Mouse (Mus musculus) kidney, postnatal 0 days (tissue): ENCODE measurements around the gene Chpt1. TPM values are rescaled to one million over a fixed set of nuclear protein-coding genes. Genes with fewer than 3 reads are reported as not detected.

Experiments
- ATAC-seq: fragments of 200-750 bp; cut with Nextera tagmentation; replicated peaks from 2 replicates; pipeline ENCODE4 v1.8.0; 2017; ENCODE audit warnings: low read depth, moderate number of reproducible peaks, moderate TSS enrichment, moderate library complexity; ENCODE audit not compliant: low FRiP score
- DNase-seq: peaks from one replicate; pipeline ENCODE4 v3.0.0-alpha.2; 2016; ENCODE audit warnings: low spot score
- H3K27ac ChIP-seq: fragments of 300-500 bp; sonication (generic); 2 replicates; pipeline ENCODE4 v1.5.1; 2014; ENCODE audit warnings: mild to moderate bottlenecking
- H3K27me3 ChIP-seq: fragments of 300-500 bp; sonication (generic); 2 replicates; pipeline ENCODE4 v1.6.1; 2014; ENCODE audit warnings: low read length, mixed read lengths; ENCODE audit not compliant: insufficient read depth
- H3K36me3 ChIP-seq: fragments of 300-500 bp; sonication (generic); 2 replicates; pipeline ENCODE4 v1.6.1; 2014; ENCODE audit warnings: low read length, mixed read lengths; ENCODE audit not compliant: insufficient read depth
- H3K4me1 ChIP-seq: fragments of 300-500 bp; sonication (generic); replicated peaks from 2 replicates; pipeline ENCODE4 v1.6.1; 2014; ENCODE audit warnings: antibody characterized with exemption, low read length, mixed read lengths; ENCODE audit not compliant: insufficient read depth
- H3K4me2 ChIP-seq: fragments of 300-500 bp; sonication (generic); 2 replicates; pipeline ENCODE4 v1.6.1; 2014; ENCODE audit warnings: mild to moderate bottlenecking, low read length, moderate library complexity, mixed read lengths
- H3K4me3 ChIP-seq: fragments of 300-500 bp; sonication (generic); replicated peaks from 2 replicates; pipeline ENCODE4 v1.5.1; 2014; ENCODE audit warnings: low read depth, low read length
- H3K9ac ChIP-seq: fragments of 300-500 bp; sonication (generic); 2 replicates; pipeline ENCODE4 v1.6.1; 2014; ENCODE audit warnings: low read depth, low read length
- H3K9me3 ChIP-seq: fragments of 300-500 bp; sonication (generic); replicated peaks from 2 replicates; pipeline ENCODE4 v1.6.1; 2016; ENCODE audit warnings: low read length, inconsistent platforms, mixed read lengths
- CTCF ChIP-seq: IDR thresholded peaks from 2 replicates; pipeline ENCODE4 v1.5.1; 2016; ENCODE audit warnings: antibody characterized with exemption, low read depth, mild to moderate bottlenecking, moderate library complexity
- WGBS: fragments of 180-500 bp; shearing (Covaris S2); extraction: QIAGEN DNeasy Blood & Tissue Kit; methylation state at CpG from one replicate; pipeline ENCODE4 v1.1.7; 2014; 5-methylcytosine and 5-hydroxymethylcytosine counted together
- polyA plus RNA-seq: library from polyadenylated mRNA; unstranded; fragments of >200 nt; fragmentation: Nextera tagmentation; extraction: Ambion mirVana; gene quantifications from 2 replicates; pipeline ENCODE4 v1.2.1, GENCODE M21; 2015

Chpt1 gene
- polyA plus RNA-seq, 1 experiment from 2014 or later, result 283 TPM

DNA sequence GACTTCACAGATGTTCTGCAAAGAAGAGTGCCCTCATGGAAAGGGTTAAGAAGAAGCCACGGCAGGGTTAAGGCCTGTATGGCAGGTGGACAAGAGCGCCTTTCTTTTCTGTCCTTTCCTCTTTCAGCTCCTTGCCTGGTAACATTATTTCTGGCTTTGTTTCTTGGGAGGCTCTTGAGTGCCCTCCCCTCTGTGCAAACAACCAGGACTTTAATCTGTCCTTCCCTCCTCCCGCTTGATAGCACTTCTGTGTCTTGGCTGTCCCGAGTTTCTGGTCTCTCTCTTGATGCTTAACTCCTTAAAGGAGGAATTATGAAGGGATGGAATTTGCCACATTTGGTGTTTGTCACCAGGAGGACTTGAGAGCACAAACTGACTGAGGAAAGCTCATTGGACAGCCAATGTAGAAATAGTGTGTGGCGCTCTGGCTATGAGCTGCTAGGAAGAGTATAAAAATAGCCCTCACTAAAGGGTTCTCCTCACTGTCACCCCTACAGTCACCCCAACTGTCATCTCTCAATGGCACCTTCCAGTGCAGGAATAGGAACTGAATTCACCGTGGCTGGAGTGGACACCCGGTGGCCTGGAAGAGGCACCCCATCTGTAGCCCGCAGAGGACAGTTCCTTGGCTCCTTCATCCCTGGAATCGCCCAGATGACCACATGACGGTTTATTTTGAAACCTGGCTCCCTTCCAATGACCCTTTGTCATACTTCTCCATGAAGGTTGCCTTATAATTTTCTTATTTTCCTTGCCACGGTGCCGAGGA is 6.8 kb upstream of the Chpt1 start:
- no peak for TF ChIP-seq CTCF
- H3K27me3 ChIP-seq, result no peaks in the 10 kb centered on the region
- H3K4me1 ChIP-seq, result no peaks in the 10 kb centered on the region
- 71% methylated on average over 12 of the region's 12 CpGs for WGBS
- no peaks in the 10 kb centered on the region for H3K9me3 ChIP-seq
- ATAC-seq, result peak; percentile 72
- peak overlapping the region; percentile 70 for H3K27ac ChIP-seq
- H3K9ac ChIP-seq, result no peak overlapping the region
- no peak overlapping the region for H3K4me3 ChIP-seq
- H3K4me2 ChIP-seq, result no peak overlapping the region
- DNase-seq, result no peak
- no peaks in the 10 kb centered on the region for H3K36me3 ChIP-seq

DNA sequence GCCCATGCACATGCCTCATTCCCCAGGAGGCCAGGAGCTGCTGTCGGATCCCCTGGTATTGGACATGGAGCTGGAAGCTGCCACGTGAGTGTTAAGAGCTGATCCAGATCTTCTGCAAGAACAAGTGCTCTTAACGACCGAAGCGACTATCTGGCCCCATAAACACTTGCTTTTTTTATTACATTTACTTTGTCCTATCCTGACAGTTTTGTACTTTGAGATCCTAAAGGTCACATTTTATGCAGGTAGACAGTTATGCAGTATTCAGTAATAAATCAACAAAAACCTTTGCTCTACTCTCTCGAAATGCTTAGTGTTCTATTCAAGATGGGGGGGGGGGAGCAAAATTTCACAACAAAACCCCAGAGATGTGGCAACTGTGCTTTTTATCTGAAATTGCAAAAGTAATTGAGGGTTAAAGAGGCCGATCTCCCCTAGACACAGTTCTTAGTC is 3.8 kb upstream of the Chpt1 start:
- WGBS, result 58% methylated on average over 7 of the region's 7 CpGs
- Histone ChIP-seq H3K27ac (no peak overlapping the region), H3K4me2 (no peak overlapping the region), H3K4me1 (no peaks in the 10 kb centered on the region), H3K36me3 (no peaks in the 10 kb centered on the region), H3K27me3 (no peaks in the 10 kb centered on the region), H3K9me3 (no peaks in the 10 kb centered on the region), H3K4me3 (no peak overlapping the region), H3K9ac (no peak overlapping the region)
- TF ChIP-seq CTCF, result no peak
- DNase-seq (no peak), ATAC-seq (no peak)

- no peak for ATAC-seq
These were observed 1.4 kb upstream of the Chpt1 start for GRCm38 (mm10) chr10:88505256-88505655.

DNA sequence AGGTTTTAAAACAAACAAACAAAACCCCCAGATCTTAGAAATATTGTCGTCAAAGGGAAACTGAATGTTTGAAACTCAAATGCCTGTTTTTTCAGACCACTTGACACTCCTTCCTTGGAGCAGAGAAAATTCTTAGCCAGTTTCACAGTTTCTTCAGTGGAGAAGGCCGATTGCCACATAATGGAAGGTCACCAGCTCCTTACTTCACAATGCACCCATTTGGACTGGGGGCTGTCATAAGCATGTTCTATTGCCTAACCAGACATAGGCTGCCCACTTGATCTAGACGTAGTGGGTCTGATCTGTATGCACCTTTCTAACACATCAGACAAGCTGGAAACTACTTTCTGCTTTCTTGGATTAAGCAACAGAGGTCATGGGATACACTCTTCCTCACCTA is 608 bp upstream of the Chpt1 start:
- 58% methylated on average over 3 of the region's 3 CpGs for WGBS
- ATAC-seq (no peak), DNase-seq (no peak)
- TF ChIP-seq CTCF, result no peak
- Histone ChIP-seq H3K36me3 (no peaks in the 10 kb centered on the region), H3K4me3 (no peak overlapping the region), H3K9ac (no peak overlapping the region), H3K27ac (peak overlapping the region; percentile 87), H3K27me3 (no peaks in the 10 kb centered on the region), H3K4me2 (peak overlapping the region; percentile 59), H3K9me3 (no peaks in the 10 kb centered on the region), H3K4me1 (peaks cover 9% of the 10 kb centered on the region; the same call in 1 of the 2 replicates)

More at GRCm38 (mm10) chr10:88505256-88505655, 1.4 kb upstream of the Chpt1 start:
- H3K4me1 ChIP-seq, result peaks cover 9% of the 10 kb centered on the region; the same call in 1 of the 2 replicates
- H3K36me3 ChIP-seq, result no peaks in the 10 kb centered on the region
- no peak overlapping the region for H3K27ac ChIP-seq
- WGBS, result 63% methylated on average over 5 of the region's 5 CpGs
- H3K27me3 ChIP-seq, result no peaks in the 10 kb centered on the region
- no peaks in the 10 kb centered on the region for H3K9me3 ChIP-seq
- H3K4me2 ChIP-seq, result no peak overlapping the region
- no peak overlapping the region for H3K9ac ChIP-seq
- no peak for DNase-seq
- TF ChIP-seq CTCF, result no peak
- no peak overlapping the region for H3K4me3 ChIP-seq

GRCm38 (mm10) chr10:88502919-88503318 is 954 bp downstream of the Chpt1 start:
- Histone ChIP-seq H3K9ac (peak overlapping the region; percentile 80), H3K27me3 (no peaks in the 10 kb centered on the region), H3K4me1 (peaks cover 9% of the 10 kb centered on the region; the same call in 1 of the 2 replicates), H3K9me3 (no peaks in the 10 kb centered on the region), H3K4me3 (peak overlapping the region; percentile 62), H3K4me2 (peak overlapping the region; percentile 59), H3K36me3 (no peaks in the 10 kb centered on the region), H3K27ac (peak overlapping the region; percentile 87)
- TF ChIP-seq CTCF, result no peak
- WGBS, result 22% methylated on average over 4 of the region's 4 CpGs
- DNase-seq, result no peak
- ATAC-seq, result no peak

DNA sequence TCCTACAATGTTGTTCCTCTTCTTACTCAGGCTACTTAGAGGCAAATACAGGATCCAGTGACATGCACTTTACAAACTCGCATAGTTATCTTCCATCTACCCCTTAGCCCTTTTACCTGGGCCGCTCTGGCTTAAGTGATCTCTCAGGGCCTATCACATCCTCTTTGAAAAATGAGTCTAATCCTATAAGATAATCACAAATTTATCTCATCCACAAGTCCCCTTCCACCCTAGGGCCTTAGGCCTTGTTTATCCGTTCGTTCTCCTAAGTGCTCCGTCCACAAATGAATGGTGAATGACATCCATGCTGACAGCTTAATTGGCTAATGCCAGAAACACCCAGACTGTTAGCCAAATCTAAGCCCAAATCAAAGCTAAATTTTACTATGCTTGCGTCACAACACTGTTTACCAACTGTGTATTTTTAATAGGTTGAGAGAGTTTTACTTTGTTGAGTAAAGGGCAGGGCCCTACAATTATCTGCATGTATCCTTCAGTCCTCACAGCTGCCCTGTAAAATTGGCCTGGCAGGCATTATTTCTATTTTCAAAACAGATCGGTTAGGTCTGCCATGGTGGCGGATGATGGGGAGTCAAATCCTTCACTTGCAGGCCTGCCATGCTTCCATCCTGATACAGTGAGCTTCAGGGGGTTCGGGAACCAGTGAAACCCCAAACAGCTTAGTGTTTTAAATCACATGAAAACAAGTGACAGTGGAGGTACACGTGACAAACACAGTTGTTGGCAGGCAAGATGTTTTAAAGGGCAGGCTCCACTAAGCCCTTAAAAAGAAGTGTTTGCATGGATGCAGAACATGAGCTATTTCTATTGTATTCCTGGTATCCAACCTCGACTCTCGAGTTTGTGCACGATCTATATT is 1.7 kb downstream of the Chpt1 start:
- DNase-seq (no peak), ATAC-seq (no peak)
- Histone ChIP-seq H3K9me3 (no peaks in the 10 kb centered on the region), H3K4me2 (peak overlapping the region; percentile 59), H3K4me1 (peaks cover 9% of the 10 kb centered on the region; the same call in 1 of the 2 replicates), H3K36me3 (no peaks in the 10 kb centered on the region), H3K27ac (peak overlapping the region; percentile 79), H3K27me3 (no peaks in the 10 kb centered on the region), H3K4me3 (peak overlapping the region; percentile 62), H3K9ac (peak overlapping the region; percentile 25)
- no peak for TF ChIP-seq CTCF
- 56% methylated on average over 13 of the region's 13 CpGs for WGBS
